Mouse (Mus musculus): ENCODE results near the gene Ttll12.

GRCm38 (mm10) chr15:83568544-83568943 lies 26.4 kb downstream of the Ttll12 start:
- TF ChIP-seq EP300 (IDR thresholded peaks at IDR 0.05; ENCODE audit: low read length) (no peak), POLR2AphosphoS2 (IDR thresholded peaks at IDR 0.05; ENCODE audit: low read depth, low read length) (no peak), CTCF (conservative IDR thresholded peaks at IDR 0.05 in 1 of 2, IDR thresholded peaks at IDR 0.05 in 1 of 2; ENCODE audit: low read depth in 2 of 2, low read length in 2 of 2) (no peak), NRF1 (IDR thresholded peaks at IDR 0.05; ENCODE audit: low read depth, low read length) (no peak), USF2 (conservative IDR thresholded peaks at IDR 0.05; ENCODE audit: low read depth, low read length) (no peak), ZNF384 (IDR thresholded peaks at IDR 0.05; ENCODE audit: low read depth, low read length) (no peak)
